Mouse (Mus musculus): ENCODE measurements around the gene Pde4d.

Gene Pde4d

DNA sequence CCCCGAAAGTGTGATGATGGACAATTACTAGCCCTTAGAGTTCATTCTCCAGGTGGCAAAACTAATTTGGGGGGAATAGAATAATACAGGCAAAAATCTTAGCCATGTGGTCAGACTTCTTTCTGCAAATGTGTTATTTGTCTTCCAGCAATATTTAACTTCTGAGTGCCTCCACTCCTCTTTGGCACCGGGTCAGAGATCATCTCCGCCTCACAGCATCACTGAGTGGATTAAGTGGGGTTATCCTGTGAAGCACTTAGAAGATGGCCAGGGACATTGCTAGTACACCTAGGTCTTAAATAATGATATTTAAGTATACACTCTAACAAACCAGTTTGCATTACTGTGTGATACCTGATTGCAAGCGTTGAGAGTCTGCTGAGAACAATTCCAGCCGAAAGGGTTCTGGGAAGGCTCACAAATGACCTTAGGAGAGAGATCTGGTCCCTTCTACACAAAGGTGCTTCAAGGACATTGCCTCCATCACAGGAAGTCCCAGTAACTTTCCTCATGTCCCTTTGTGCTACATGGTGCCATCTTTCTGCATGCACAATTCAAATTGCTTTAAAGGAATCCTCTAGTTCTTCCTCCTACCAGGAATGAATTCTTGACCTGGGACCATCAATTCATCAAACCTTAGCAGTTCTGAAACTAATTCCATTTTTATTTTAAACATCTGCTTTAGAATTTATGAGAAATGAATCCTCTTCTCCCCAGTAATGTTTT is 989.9 kb downstream of the Pde4d start:
- DNase-seq, result no peak

DNA sequence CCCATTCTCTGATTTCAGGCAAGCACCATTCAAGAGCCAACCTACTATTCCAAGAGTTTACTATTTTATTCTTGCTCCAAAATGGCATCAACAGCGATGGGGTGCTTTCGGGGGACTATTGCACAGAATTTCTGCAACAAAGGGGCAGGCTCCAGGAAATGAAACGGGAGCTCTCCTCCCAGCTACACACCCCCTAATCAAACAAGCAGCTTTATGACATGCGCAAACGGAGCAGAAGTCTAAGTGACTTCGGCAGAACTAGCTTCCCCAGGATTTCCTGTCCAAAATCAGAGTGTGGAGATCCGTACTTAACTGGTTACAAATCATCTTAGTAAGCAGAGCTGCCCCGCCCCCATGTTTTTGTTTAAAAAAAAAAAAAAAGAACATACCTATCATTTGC is 990.6 kb downstream of the Pde4d start:
- DNase-seq, result peak; percentile 67

DNA sequence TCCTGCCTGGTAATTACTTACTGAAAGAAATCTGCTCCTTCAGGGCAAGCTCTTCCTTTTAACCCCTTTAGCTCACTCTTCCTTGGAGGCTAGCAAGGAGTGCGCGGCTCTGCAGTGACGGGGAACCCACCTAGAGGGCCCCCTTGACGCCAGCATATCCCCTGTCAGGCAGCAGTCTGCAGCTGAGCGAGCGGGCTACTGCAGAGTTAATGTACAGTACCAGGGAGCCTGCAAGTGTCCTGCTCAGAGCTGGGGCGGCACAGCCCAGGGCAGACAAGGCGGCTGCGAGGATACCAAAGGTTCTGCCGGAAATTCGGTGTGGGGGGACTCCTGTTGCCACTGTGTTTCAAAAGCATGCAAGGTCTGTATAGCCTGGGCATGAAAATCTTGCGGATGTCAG is 991.1 kb downstream of the Pde4d start:
- DNase-seq, result peak; percentile 78

DNA sequence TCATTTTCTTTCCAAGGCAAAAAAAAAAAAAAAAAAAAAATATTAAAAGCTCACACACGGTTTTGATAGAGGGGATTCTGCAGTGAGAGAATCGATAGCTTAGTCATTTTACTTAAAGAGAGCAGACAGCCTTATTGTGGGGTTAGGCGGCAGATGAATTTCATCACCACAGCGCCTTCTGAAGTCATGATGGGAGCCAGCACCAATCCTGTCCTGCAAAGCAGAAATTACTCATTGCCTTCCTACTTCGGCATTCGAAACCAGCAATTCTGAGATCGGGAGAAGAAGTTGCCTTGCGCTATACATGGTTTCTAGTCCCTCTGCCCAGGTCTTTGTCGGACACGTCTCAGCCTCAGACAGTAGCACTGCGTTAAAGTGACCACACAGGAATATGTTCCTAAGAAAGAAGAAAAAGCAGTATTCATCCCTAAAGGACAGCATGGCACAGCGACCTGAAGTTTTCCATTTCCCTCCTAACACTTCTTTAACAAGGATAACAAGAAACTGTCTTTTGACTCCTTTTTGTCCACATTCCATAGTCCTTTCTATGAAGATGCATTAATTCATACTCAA is 991.7 kb downstream of the Pde4d start:
- peak; percentile 19 for DNase-seq

DNA sequence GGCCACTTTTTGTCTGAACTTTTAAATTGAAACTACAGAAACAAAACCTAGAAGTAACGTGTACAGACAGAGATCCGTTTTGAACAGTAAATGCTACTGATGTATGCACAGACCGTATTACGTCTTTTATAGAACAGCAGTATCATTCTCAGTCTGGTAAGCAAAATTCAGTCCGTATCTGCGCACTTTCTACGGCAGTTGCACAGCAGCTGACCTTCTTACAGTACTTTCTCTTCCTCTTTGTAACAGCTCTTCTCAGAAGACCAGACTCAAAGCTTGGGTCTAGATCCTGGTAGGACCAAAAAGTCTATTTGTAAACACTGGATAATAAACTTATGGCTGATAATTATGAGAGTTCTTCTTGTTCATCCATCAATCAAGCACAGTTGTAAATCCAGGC is 996.4 kb downstream of the Pde4d start:
- DNase-seq, result no peak

DNA sequence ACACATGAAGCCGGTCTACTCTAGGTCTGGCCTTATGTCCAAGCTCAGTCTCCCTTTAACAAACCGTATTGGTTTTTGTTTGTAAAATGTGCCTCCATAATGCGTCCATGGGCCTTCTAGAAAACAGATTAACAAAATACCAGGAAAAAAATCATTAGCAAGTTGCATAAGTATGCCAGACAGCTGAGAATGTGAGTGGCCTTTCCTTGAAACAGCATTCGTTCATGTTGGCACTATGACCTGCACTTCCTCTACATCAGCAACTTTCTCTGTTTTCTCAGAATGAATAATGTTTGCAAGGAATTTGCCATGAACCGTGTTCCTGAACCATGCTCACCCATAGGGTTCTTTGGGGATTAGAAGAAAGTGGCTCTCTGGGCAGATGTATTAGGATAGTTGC is 998.4 kb downstream of the Pde4d start:
- DNase-seq, result no peak

DNA sequence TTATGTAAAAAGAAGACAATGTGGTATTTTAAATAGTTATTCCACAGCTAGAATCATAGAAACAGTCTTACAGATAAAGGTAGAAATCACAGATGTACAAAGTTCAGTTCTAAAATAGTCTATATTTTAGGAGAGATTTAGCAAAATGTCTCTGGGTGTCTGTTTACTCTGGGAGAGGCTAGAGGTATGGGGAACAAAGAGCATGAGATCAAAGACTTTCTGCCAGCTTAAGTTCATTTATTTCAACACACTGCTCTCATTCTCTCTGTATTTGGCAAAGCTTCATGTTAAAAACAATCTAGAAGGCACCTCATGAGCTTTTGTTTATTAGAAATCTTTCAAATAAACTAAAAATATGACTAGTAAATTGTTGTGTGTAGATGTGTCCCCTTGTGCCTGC is 1024.6 kb downstream of the Pde4d start:
- DNase-seq, result no peak

DNA sequence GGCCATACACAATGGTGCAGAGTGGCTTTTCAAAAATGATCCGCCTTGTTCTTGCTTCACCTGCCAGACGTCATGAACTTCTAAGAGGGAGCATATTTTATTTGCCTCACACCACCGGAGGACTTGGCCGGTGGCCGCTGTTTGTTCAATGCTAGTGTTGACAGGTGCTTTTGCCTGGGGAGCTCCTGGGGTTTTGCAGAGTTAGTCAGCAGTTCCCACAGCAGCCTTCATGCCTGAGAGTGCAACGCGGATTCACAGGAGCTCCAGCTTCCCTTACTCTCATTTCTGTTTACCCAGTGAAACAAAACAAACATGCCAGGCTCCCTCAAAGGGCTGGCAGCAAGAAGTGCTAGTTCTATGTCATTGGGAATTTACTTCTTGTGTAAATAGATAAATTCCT is 1031.7 kb downstream of the Pde4d start:
- DNase-seq, result peak; percentile 67

DNA sequence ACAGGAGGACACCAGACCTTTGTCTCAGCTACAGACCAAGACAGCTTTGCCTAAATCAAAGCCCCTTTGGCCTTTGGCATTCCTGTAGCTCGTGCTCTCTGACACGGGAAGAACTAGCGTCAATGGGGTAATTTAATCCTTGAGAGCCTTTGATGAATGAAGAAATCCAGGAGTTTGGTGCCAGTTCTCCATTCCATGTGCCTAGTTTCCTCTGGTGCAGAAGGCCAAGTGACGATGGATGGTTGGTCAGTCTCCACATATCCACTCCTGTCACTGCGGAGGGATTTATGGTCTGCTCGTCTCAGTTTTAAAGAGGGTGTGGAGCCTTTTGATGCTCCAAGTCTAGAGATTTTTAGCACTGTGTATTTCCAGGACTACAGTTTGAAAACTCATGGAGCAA is 1036.4 kb downstream of the Pde4d start:
- no peak for DNase-seq

DNA sequence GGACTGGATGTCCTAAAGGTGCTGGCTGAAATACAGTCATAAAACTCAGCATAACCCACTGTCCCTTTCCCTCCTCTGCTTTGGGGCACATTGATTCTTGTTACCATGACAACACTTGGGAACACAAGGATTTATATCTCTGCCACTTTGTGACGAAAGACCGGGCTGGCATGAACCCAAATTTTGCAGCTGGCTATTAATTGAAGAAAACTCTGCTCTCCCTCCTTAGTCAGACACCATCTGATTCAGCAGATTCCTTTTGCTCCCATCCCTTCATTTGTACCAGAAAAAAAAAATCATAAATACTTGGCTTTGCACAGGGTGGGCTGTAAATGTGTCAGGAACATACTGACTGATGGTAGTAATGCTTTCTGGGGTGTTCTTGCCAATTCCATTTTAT is 1037.6 kb downstream of the Pde4d start:
- peak; percentile 56 for DNase-seq

DNA sequence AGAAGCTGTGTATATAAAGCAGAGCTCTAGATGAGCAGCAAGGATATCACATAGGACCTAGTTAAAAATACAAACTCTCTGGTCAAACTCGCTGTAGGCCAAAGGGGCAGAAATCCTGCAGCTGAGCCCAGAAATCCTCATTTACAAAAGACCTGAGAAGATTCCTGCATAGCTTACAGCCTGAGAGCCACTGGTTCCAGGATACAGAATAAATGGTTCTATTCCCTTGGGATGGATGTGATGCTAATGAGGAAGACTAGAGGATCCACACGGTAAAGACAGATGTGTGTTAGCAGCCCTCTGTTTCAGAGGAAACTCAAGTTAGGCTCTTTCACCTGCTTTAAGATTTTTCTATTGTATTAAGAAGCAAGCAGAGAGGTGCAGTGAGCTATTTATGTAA is 1041.1 kb downstream of the Pde4d start:
- no peak for DNase-seq

DNA sequence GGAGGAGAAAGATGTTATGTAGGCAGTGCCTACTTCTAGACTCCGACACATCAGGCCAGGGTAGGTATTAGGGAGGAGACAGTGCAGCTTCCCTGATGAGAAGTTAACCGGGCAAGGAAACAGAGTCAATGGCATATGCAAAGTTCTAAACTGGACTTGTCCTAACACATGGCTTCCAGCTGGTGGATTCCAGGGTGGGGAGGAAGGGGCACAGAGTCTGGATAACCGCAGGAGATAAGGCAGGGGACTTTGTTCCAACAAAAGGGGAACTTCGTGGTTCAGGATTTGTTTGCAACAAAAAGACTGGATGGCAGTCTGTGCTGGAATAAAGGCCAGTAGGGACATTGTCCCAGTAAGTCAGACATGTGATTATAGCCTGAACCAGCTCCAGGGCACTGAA is 1042.1 kb downstream of the Pde4d start:
- DNase-seq, result no peak

DNA sequence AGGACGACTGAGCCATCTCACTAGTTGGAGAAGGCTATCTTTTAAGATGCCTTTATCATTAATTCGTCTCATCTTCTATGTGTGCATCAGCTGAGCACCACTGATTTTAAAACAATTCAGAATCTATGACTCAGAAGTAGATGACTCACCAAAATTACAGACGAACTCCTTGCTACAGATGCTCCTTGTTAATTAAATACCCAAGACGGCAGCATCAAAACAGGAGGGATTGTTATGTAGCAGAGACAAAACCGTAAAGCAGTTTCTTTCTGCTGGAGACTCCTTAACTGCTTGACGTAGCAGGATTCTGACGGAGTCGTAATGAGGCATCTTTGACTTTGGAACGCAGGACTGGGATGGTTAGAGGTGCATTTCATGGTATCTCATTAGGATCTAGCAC is 1050.6 kb downstream of the Pde4d start:
- no peak for DNase-seq

DNA sequence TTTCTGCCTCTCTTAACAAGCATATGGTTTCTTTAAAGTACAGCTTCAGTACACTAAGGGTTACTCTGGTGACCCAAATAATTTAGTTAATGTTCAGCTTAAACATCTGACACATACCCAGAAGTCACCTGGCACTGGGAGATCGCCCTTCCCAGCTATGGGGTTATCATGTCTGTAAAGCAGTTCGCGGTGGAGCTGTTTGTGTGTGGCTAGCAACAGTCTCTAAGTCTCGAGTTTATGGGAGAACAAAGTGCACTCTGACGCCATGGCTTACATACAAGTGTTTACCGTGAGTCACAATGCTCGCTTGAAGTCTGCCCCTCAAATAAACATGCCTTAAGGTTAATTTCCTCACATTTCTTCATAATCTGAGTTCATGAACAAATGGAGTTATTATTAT is 1053.0 kb downstream of the Pde4d start:
- DNase-seq, result peak; percentile 10

DNA sequence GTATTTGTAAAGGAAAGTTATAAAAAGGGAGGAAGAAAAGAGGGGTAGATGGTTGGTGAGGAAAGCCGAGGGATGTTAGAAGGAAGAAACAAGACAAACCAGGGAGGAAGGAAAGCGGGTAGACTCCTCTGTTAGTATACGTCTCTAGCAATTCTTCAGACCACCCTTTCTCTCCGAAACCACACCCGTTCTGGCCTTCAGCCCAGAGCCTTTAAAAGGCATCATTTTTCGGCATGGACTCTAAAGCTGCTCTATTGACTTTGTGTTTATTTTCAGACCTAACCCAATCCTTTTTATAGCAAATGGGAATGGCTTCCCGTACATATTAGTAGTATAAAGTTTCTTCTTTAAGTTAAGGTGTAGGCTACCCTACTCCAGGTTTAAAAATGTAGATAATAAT is 1057.0 kb downstream of the Pde4d start:
- no peak for DNase-seq

DNA sequence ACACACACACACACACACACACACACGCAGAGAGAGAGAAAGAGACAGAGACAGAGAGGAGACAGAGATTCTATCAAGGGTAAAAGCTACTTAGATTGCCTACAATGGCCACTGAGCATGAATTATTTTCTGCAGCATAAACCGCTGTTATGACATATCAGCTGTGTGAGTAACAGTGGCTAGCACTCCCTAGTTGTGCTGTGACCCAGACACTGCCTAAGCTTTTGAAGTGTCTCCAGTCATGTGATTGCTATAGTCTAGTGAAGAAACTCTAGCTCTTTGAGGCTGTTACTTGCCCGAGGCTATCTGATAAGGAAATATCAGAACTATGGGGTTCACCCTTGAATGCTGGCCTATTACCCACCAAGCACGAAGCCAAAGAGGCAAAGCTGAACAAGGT is 1058.7 kb downstream of the Pde4d start:
- no peak for DNase-seq

DNA sequence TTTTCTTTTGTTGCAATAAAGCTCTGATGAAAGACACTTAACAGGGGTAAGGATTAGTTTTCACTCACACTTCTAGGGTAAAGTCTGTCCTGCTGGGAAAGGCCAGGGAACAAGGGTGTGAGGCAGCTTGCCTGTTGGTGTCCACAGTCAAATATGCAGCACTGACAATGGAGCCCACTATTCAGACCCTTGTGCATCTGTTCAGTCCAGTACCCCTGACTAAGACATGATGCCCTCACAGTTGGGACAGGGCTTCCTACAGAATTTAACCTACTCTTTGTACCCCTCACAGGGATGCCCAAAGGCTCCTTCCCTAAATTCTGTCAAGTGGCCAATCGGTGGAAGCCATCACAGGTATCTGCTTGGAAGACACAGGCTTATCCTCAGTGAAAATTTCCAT is 1068.4 kb downstream of the Pde4d start:
- DNase-seq, result no peak

DNA sequence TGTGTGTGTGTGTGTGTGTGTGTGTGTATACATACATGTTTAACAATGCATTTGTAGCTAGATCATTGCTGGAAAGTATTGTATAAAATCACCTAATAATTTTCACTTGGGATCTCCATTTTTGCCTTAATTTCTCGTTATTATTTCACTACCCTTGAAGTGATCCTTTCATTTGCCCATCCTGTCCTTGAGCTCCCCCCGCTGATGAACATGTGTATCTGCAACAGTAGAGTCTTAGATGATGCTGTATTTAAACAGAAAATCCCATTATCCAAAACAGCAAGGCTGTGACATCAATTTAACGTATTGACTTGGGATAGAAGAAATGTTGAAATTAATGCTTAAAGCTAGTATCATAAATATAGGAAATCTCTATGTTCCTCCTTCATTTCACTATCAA is 1069.7 kb downstream of the Pde4d start:
- peak; percentile 32 for DNase-seq

DNA sequence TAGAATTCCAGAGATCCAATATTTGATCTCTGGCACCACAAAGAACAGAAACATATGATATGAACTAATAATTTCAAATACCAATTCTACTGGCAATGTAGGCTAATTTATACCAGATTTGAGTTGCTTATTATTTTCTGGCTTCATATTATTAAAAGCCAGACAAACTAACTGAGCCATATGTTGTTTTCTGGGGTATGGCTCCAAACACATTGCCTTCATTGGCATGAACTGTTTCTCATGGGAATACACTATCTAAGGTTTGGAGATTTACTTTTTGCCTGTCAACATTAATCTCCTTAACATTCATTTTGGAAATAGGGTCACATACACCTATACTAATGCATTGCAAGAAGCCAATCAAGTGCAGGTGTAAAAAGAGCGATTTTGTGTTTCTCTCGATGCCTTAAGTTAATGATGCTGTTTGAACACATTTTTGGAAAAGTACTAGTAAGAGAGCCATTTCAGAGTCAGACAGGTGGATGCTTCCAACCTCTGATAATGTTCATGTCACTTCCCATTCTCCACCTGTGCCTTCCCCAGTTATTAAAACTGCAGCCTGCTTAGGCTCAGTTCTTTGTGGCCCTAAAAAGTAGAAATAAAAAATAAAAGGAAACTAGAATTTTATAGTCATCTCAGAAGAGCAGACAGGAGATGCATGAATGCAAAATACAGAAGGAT is 1070.4 kb downstream of the Pde4d start:
- no peak for DNase-seq

DNA sequence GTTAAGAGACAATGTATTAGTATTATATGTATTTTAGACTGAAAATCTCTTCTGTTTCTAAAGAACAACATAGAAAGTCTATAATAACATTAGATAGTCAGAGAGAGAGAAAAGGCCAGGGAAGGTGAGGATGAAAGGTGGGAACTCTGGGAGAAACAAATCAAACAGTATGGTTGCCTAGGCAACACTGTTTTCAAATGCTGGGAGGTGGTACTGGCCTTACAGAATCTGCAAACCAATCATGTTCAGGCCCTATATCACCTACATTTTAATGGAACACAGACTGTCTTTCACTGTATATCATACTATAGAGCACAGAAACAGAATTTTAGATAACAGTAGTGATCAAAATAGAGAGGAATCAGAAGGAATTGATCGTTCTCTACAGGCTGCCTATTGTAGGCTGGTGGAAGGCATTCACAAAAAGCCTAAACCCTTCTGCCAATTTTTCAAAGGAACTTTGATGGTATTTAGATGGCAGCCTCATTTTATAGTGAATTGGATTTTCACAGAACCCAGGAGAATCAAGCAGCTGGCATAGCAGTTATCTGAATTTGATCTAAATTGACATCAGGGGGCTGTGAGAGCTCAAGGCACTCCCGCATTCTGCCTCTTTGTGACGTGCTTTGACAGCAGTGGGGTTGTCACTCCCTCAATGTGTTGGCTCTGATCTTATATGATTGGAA is 1084.2 kb downstream of the Pde4d start:
- DNase-seq, result no peak

DNA sequence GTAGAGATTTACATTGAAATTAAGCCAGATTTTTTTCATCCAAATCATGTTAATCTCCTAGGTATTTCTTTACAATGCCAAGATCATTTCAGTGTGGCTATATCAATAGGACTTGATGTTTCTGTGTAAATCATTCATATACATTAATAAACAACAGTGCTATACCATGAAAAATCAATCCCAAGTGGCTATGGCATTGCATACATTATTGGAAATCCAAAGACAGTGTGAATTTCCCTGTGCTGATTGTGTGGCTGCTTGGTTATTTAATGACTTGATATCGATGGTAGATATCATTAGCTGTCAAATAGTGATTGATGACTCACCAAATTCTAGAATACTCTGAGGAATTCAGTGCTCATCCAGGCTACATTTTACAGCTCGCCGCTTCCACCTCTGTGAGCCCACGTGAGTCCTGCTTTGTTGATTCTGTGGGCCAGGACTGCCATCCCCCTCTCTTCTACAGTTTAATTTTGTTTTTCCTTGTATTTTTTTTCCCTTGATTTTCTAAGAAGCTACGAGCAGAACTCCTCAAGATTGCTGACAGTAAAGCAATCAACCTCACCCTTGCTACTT is 1085.0 kb downstream of the Pde4d start:
- DNase-seq, result no peak

DNA sequence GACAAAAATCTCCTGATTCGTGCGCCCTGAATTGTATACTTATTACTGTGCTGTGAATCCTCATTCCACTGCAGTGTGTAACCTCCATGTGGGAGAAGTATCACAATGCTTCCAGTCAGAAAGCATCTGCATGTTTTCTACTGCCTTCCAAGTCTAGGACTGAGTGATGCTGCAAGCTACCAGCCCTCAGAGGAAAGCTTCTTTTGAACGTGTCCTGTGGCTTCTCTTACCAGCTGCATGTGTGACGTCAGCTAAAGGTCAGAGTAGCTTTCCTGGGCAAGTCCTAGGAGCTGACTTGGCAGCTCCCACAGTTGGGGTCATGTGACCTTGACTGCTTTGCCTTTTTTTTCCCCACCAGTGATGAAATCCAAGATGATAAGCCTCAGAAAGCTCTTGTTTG is 1086.9 kb downstream of the Pde4d start:
- no peak for DNase-seq

DNA sequence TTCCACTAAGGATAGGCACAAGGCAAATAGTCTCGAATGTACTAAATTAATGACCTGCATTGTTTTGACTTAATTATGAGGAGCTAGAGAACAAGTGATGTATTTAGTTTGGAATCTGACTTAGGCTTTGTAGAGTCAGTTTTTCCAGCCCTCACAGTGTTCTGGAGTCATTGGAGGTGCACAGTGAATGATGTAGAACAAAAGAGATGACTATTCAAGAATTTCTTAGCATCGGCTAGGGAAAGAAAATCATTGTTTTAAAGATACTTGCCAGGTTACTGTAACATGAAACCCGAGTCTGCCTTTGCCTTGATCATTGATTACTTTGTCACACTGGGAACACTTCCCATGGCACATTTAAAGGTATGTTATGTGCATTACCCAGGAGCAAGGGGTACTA is 1089.6 kb downstream of the Pde4d start:
- no peak for DNase-seq

DNA sequence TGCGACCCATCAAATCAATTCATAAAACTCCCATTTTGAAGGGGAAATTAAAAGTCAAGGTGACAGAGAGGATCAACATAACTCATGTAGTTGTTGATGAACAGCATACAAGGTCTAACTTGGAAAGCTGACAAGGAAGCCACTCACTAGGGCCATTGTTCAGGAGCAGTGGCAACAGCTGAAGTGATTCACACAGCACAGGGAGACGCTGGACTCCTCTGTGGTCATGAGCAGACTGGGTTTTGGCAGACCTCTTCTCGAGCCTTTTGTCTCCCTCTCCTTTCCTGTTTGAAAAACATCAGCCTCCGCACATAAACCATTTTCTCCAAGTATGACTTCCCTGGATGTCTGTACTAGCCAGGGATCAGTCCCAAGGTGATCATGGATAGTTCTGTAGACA is 1094.9 kb downstream of the Pde4d start:
- DNase-seq, result no peak

All from lung, postnatal 14 days (tissue).